Mouse (Mus musculus): ENCODE data around the gene Ptpn3. TPM values are rescaled to one million over a fixed set of nuclear protein-coding genes. Genes with fewer than 3 reads are reported as not detected.

The Ptpn3 gene
- polyA plus RNA-seq, 1 experiment from 2014 or later, result 2.7 TPM

GRCm38 (mm10) chr4:57285251-57285650 is 16.4 kb downstream of the Ptpn3 start:
- Histone ChIP-seq H3K36me3 (ENCODE audit: control insufficient read depth, insufficient read depth, low read length) (no peaks in the 10 kb centered on the region), H3K4me3 (ENCODE audit: low read depth, low read length) (no peak overlapping the region), H3K9ac (ENCODE audit: low read length) (no peak overlapping the region), H3K27me3 (ENCODE audit: control insufficient read depth, insufficient read depth, low read length) (no peaks in the 10 kb centered on the region), H3K4me2 (ENCODE audit: low read depth) (no peak overlapping the region), H3K27ac (ENCODE audit: low read depth, low read length) (no peak overlapping the region), H3K4me1 (ENCODE audit: control insufficient read depth, insufficient read depth, low read length) (no peaks in the 10 kb centered on the region), H3K9me3 (ENCODE audit: control insufficient read depth, low read length) (no peaks in the 10 kb centered on the region)
- WGBS, result 79% methylated on average over 2 of the region's 2 CpGs
- DNase-seq (ENCODE audit: low spot score) (no peak), ATAC-seq (ENCODE audit: insufficient read depth, low FRiP score, low TSS enrichment) (no peak)

- H3K4me3 ChIP-seq (ENCODE audit: low read depth, low read length), result no peak overlapping the region
- WGBS, result 82% methylated on average over 3 of the region's 3 CpGs
- ATAC-seq (ENCODE audit: insufficient read depth, low FRiP score, low TSS enrichment), result no peak
Measured at GRCm38 (mm10) chr4:57283189-57283588, 18.4 kb downstream of the Ptpn3 start.

DNA sequence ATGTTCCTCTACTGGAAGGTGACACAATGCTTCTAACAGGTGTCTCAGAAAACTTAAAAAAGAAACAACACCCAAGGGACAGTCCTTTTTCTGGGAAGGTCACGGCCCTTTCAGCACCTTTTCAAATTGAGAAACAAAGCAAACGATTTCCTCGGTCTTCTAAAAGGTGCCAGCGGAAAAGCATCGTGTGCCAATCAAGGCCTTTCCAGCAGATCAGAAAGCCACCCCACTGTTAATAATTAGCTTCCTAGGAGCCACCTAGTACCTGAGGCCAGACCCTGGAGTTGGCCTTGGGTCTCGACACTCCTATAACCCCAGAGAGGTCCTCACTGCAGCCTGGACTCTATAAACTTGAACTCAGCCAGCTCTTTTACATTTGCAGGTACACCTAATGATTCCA is 19.0 kb downstream of the Ptpn3 start:
- Histone ChIP-seq H3K27ac (ENCODE audit: low read depth, low read length) (no peak overlapping the region), H3K4me1 (ENCODE audit: control insufficient read depth, insufficient read depth, low read length) (no peaks in the 10 kb centered on the region), H3K4me2 (ENCODE audit: low read depth) (no peak overlapping the region), H3K27me3 (ENCODE audit: control insufficient read depth, insufficient read depth, low read length) (no peaks in the 10 kb centered on the region), H3K36me3 (ENCODE audit: control insufficient read depth, insufficient read depth, low read length) (no peaks in the 10 kb centered on the region), H3K9me3 (ENCODE audit: control insufficient read depth, low read length) (no peaks in the 10 kb centered on the region), H3K9ac (ENCODE audit: low read length) (no peak overlapping the region), H3K4me3 (ENCODE audit: low read depth, low read length) (no peak overlapping the region)
- DNase-seq (ENCODE audit: low spot score), result no peak
- no peak for ATAC-seq (ENCODE audit: insufficient read depth, low FRiP score, low TSS enrichment)
- 72% methylated on average over 6 of the region's 6 CpGs for WGBS

More at GRCm38 (mm10) chr4:57283189-57283588, 18.4 kb downstream of the Ptpn3 start:
- no peak overlapping the region for H3K9ac ChIP-seq (ENCODE audit: low read length)
- no peaks in the 10 kb centered on the region for H3K4me1 ChIP-seq (ENCODE audit: control insufficient read depth, insufficient read depth, low read length)
- no peak for DNase-seq (ENCODE audit: low spot score)
- no peak overlapping the region for H3K4me2 ChIP-seq (ENCODE audit: low read depth)
- H3K9me3 ChIP-seq (ENCODE audit: control insufficient read depth, low read length), result no peaks in the 10 kb centered on the region
- no peaks in the 10 kb centered on the region for H3K36me3 ChIP-seq (ENCODE audit: control insufficient read depth, insufficient read depth, low read length)
- H3K27me3 ChIP-seq (ENCODE audit: control insufficient read depth, insufficient read depth, low read length), result no peaks in the 10 kb centered on the region
- no peak overlapping the region for H3K27ac ChIP-seq (ENCODE audit: low read depth, low read length)

- H3K27ac ChIP-seq (ENCODE audit: low read depth, low read length), result no peak overlapping the region
- DNase-seq (ENCODE audit: low spot score), result no peak
- ATAC-seq (ENCODE audit: insufficient read depth, low FRiP score, low TSS enrichment), result no peak
- WGBS, result 86% methylated on average over 5 of the region's 5 CpGs
- H3K36me3 ChIP-seq (ENCODE audit: control insufficient read depth, insufficient read depth, low read length), result no peaks in the 10 kb centered on the region
- H3K4me3 ChIP-seq (ENCODE audit: low read depth, low read length), result no peak overlapping the region
- no peaks in the 10 kb centered on the region for H3K9me3 ChIP-seq (ENCODE audit: control insufficient read depth, low read length)
- H3K4me1 ChIP-seq (ENCODE audit: control insufficient read depth, insufficient read depth, low read length), result no peaks in the 10 kb centered on the region
- no peak overlapping the region for H3K9ac ChIP-seq (ENCODE audit: low read length)
- H3K4me2 ChIP-seq (ENCODE audit: low read depth), result no peak overlapping the region
- H3K27me3 ChIP-seq (ENCODE audit: control insufficient read depth, insufficient read depth, low read length), result no peaks in the 10 kb centered on the region
Measured at GRCm38 (mm10) chr4:57282179-57282578, 19.5 kb downstream of the Ptpn3 start.

- Histone ChIP-seq H3K27me3 (ENCODE audit: control insufficient read depth, insufficient read depth, low read length) (no peaks in the 10 kb centered on the region), H3K4me3 (ENCODE audit: low read depth, low read length) (no peak overlapping the region), H3K9me3 (ENCODE audit: control insufficient read depth, low read length) (no peaks in the 10 kb centered on the region), H3K4me1 (ENCODE audit: control insufficient read depth, insufficient read depth, low read length) (no peaks in the 10 kb centered on the region), H3K9ac (ENCODE audit: low read length) (no peak overlapping the region), H3K36me3 (ENCODE audit: control insufficient read depth, insufficient read depth, low read length) (no peaks in the 10 kb centered on the region), H3K4me2 (ENCODE audit: low read depth) (no peak overlapping the region), H3K27ac (ENCODE audit: low read depth, low read length) (no peak overlapping the region)
- ATAC-seq (ENCODE audit: insufficient read depth, low FRiP score, low TSS enrichment), result no peak
- no peak for DNase-seq (ENCODE audit: low spot score)
- 88% methylated on average over 5 of the region's 5 CpGs for WGBS
Measured at GRCm38 (mm10) chr4:57280888-57281287, 20.7 kb downstream of the Ptpn3 start.

DNA sequence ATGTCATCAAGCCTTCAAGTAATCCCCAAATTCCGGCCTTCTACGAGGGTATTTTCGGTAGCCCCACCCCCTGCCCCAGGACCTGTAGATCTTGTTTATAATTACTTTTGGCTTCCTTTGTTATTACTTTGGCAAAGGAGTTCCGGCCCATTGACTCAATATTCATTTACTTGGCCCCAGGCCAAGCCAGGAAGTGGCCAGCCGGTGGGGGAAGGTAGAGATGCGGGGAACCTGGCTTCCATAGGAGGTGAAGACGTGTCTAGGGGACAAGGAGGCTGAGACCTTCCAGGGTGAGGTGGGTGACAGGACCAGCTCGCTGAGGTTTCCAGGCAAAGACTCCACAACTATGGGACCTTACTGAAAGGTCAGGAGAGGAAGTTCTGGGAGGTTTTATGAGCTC is 22.4 kb downstream of the Ptpn3 start:
- no peak overlapping the region for H3K9ac ChIP-seq (ENCODE audit: low read length)
- 36% methylated on average over 8 of the region's 8 CpGs for WGBS
- no peaks in the 10 kb centered on the region for H3K27me3 ChIP-seq (ENCODE audit: control insufficient read depth, insufficient read depth, low read length)
- no peaks in the 10 kb centered on the region for H3K9me3 ChIP-seq (ENCODE audit: control insufficient read depth, low read length)
- DNase-seq (ENCODE audit: low spot score) (no peak), ATAC-seq (ENCODE audit: insufficient read depth, low FRiP score, low TSS enrichment) (no peak)
- H3K4me3 ChIP-seq (ENCODE audit: low read depth, low read length), result no peak overlapping the region
- H3K4me1 ChIP-seq (ENCODE audit: control insufficient read depth, insufficient read depth, low read length), result peaks cover 2% of the 10 kb centered on the region; the same call in 1 of the 2 replicates
- no peaks in the 10 kb centered on the region for H3K36me3 ChIP-seq (ENCODE audit: control insufficient read depth, insufficient read depth, low read length)
- no peak overlapping the region for H3K4me2 ChIP-seq (ENCODE audit: low read depth)
- no peak overlapping the region for H3K27ac ChIP-seq (ENCODE audit: low read depth, low read length)

- H3K27me3 ChIP-seq (ENCODE audit: control insufficient read depth, insufficient read depth, low read length), result no peaks in the 10 kb centered on the region
- 52% methylated on average over 10 of the region's 10 CpGs for WGBS
- H3K9ac ChIP-seq (ENCODE audit: low read length), result no peak overlapping the region
- H3K4me2 ChIP-seq (ENCODE audit: low read depth), result no peak overlapping the region
- DNase-seq (ENCODE audit: low spot score) (no peak), ATAC-seq (ENCODE audit: insufficient read depth, low FRiP score, low TSS enrichment) (no peak)
- peaks cover 2% of the 10 kb centered on the region; the same call in 1 of the 2 replicates for H3K4me1 ChIP-seq (ENCODE audit: control insufficient read depth, insufficient read depth, low read length)
- no peak overlapping the region for H3K4me3 ChIP-seq (ENCODE audit: low read depth, low read length)
- no peaks in the 10 kb centered on the region for H3K9me3 ChIP-seq (ENCODE audit: control insufficient read depth, low read length)
- H3K36me3 ChIP-seq (ENCODE audit: control insufficient read depth, insufficient read depth, low read length), result no peaks in the 10 kb centered on the region
- H3K27ac ChIP-seq (ENCODE audit: low read depth, low read length), result no peak overlapping the region
Measured at GRCm38 (mm10) chr4:57278812-57279211, 22.8 kb downstream of the Ptpn3 start.

GRCm38 (mm10) chr4:57277671-57278070 is 24.0 kb downstream of the Ptpn3 start:
- H3K27me3 ChIP-seq (ENCODE audit: control insufficient read depth, insufficient read depth, low read length), result no peaks in the 10 kb centered on the region
- H3K4me1 ChIP-seq (ENCODE audit: control insufficient read depth, insufficient read depth, low read length), result peaks cover 2% of the 10 kb centered on the region; the same call in 1 of the 2 replicates
- WGBS, result 79% methylated on average over 3 of the region's 3 CpGs
- no peak overlapping the region for H3K4me3 ChIP-seq (ENCODE audit: low read depth, low read length)
- H3K27ac ChIP-seq (ENCODE audit: low read depth, low read length), result no peak overlapping the region
- no peaks in the 10 kb centered on the region for H3K9me3 ChIP-seq (ENCODE audit: control insufficient read depth, low read length)
- DNase-seq (ENCODE audit: low spot score) (no peak), ATAC-seq (ENCODE audit: insufficient read depth, low FRiP score, low TSS enrichment) (no peak)
- no peaks in the 10 kb centered on the region for H3K36me3 ChIP-seq (ENCODE audit: control insufficient read depth, insufficient read depth, low read length)
- no peak overlapping the region for H3K4me2 ChIP-seq (ENCODE audit: low read depth)
- H3K9ac ChIP-seq (ENCODE audit: low read length), result no peak overlapping the region

DNA sequence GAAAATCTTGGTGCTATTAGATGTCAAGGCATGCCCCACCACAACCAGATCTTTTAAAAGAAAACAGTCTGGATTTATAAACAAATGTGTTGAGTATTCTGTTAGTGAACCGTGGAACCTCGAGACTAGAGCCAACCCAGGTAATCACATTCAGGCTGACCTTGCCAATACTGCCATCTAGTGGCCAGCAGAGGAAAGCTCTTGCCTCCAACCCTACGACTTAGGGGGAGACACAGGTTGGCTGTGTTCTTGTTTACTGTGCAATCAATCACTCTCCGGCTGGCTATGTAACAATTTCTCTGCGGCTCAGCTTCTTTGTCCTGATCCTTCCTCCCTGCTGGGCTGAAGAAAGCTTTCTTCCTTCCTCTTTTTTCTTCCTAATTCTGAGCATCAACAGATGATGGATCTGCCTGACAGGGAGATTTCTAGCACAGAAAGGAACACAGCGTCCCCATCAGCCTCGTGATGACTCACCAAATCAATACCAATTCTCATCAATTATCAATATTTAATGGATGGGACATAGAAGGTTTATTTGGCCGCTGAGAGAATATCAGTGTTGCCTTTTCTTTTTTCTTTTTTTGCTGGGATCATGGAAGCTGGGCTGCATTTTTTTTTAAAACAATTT is 26.4 kb downstream of the Ptpn3 start:
- Histone ChIP-seq H3K27ac (ENCODE audit: low read depth, low read length) (no peak overlapping the region), H3K36me3 (ENCODE audit: control insufficient read depth, insufficient read depth, low read length) (no peaks in the 10 kb centered on the region), H3K9me3 (ENCODE audit: control insufficient read depth, low read length) (no peaks in the 10 kb centered on the region), H3K27me3 (ENCODE audit: control insufficient read depth, insufficient read depth, low read length) (no peaks in the 10 kb centered on the region), H3K4me2 (ENCODE audit: low read depth) (no peak overlapping the region; the same call in 1 of the 2 replicates), H3K4me1 (ENCODE audit: control insufficient read depth, insufficient read depth, low read length) (peaks cover 2% of the 10 kb centered on the region; the same call in 1 of the 2 replicates), H3K9ac (ENCODE audit: low read length) (no peak overlapping the region), H3K4me3 (ENCODE audit: low read depth, low read length) (no peak overlapping the region)
- 2% methylated on average over 8 of the region's 8 CpGs for whole genome bisulfite sequencing
- DNase-seq (ENCODE audit: low spot score), result peak; percentile 74
- ATAC-seq (ENCODE audit: insufficient read depth, low FRiP score, low TSS enrichment), result peak; percentile 60; the same call in 1 of the 2 replicates

Data from neural tube, embryonic 11.5 days (tissue).